ENCODE assay signal across 8 mouse cellular contexts in the genomic region with DNA sequence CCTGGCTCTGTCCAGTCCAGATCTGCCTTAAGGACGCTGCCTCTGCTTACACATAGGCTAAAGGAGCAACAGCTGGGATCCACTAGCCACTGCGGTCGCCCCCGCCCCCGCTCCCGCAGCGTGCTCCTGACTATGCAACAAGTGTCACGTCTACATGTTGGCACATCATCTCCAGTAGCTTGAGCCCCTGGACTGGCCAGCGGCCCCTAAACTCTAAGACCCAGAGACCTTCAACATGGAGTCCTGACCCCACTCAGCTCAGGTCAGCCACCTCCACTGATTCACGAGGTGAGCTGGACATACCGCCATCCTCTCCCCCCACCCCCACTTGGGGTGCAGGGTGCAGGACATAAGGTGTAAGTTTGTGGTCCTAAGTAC. TPM values are rescaled to one million over a fixed set of nuclear protein-coding genes. Genes with fewer than 3 reads are reported as not detected.
DNase-seq lines count a peak whose midpoint lies in the region; ATAC-seq lines count a peak whose summit lies in the region.

No protein-coding gene starts in this region.

- H3K36me3 ChIP-seq in midbrain, embryonic 10.5 days: no peaks in the 10 kb centered on the region

- H3K9me3 ChIP-seq in midbrain, embryonic 10.5 days (replicated peaks): no peaks in the 10 kb centered on the region

- H3K27ac ChIP-seq in midbrain, embryonic 10.5 days (replicated peaks): peak overlapping the region; percentile 86

- peaks cover 9% of the 10 kb centered on the region for H3K4me1 ChIP-seq in midbrain, embryonic 10.5 days

- peaks cover 81% of the 10 kb centered on the region for H3K27me3 ChIP-seq in midbrain, embryonic 10.5 days (ENCODE audit: low read depth, poor library complexity, severe bottlenecking)

- peak; percentile 10 for DNase-seq in embryo, embryonic 10.5 days (ENCODE audit: low spot score)
- no peak for DNase-seq in embryo, embryonic 11 days
- peak; percentile 25 for DNase-seq in Muller cell, postnatal 12 days (ENCODE audit: inconsistent ontology term)
- DNase-seq in heart, postnatal 4 days: peak; percentile 11
- peak; percentile 17 for DNase-seq in midbrain, embryonic 10.5 days (ENCODE audit: low spot score)
- DNase-seq in urinary bladder, postnatal 25 days (ENCODE audit: low spot score): no peak
- DNase-seq in layer of hippocampus, postnatal 25 days (ENCODE audit: extremely low spot score in 1 of 2, low spot score in 1 of 2): no peak

- no peak for ATAC-seq in erythroblast, adult 5-6 weeks (replicated peaks; ENCODE audit: low FRiP score, poor library complexity, severe bottlenecking)

- WGBS in midbrain, embryonic 10.5 days: 28% methylated on average over 11 of the region's 11 CpGs

- H3K4me3 ChIP-seq in midbrain, embryonic 10.5 days: peak overlapping the region; percentile 63

RNA-seq across cellular contexts. Expression of a gene that starts 0.9 kb away (rescaled TPM):
- total RNA-seq in heart, postnatal 4 days (2021): 10 to 100 TPM; 41.9 to 43.9 TPM
- 4.1 and 5.2 TPM in 2 replicates for polyA plus RNA-seq in midbrain, embryonic 10.5 days (2016; fragmentation: Nextera tagmentation; extraction: Ambion mirVana)
- not detected in 2 replicates for total RNA-seq in erythroblast, adult 5-6 weeks (2015; ENCODE audit: low replicate concordance)
- total RNA-seq in erythroblast, adult 5-6 weeks (2017; ENCODE audit: low replicate concordance): 0.28 TPM in 1 of 2 replicates, not detected in the other
- total RNA-seq in layer of hippocampus, postnatal 25 days (2021): 10 to 100 TPM in 1 of 2 experiments, 1 to 10 TPM in 1; 9.6 to 16.7 TPM

Comparison
In these comparisons a context has a peak if more than half of its experiments do, and no peak if none do; other contexts are left out.
1. DNase-seq: peak in embryo, embryonic 10.5 days (single experiment), Muller cell, postnatal 12 days (single experiment), heart, postnatal 4 days (single experiment) and midbrain, embryonic 10.5 days (single experiment); none in embryo, embryonic 11 days (single experiment), urinary bladder, postnatal 25 days (single experiment) and layer of hippocampus, postnatal 25 days (0 of 2).
2. RNA of a gene that starts 0.9 kb away (total RNA-seq): 41.9 to 43.9 TPM in heart, postnatal 4 days and 9.6 to 16.7 TPM in layer of hippocampus, postnatal 25 days; 0.28 TPM in erythroblast, adult 5-6 weeks; every median in the first group is over 4 times any median in the second.